Mouse (Mus musculus) midbrain, embryonic 14.5 days (tissue): ENCODE data around the gene Cyp1a1. TPM values are rescaled to one million over a fixed set of nuclear protein-coding genes. Genes with fewer than 3 reads are reported as not detected.
A peak's percentile ranks its signal among the peaks of the same experiment; 100 is the strongest.

Source experiments
- ATAC-seq: fragments of 200-750 bp; cut with Nextera tagmentation; 2 replicates; pipeline ENCODE4 v1.8.0; 2017; ENCODE audit warnings: moderate number of reproducible peaks, moderate library complexity; ENCODE audit not compliant: low FRiP score, low TSS enrichment
- DNase-seq: peaks from one replicate; pipeline ENCODE4 v3.0.0-alpha.2; 2015
- H3K27ac ChIP-seq: fragments of 300-500 bp; sonication (generic); replicated peaks from 2 replicates; pipeline ENCODE4 v1.5.1; 2014; ENCODE audit warnings: mild to moderate bottlenecking, low read depth, low read length, moderate library complexity
- H3K27me3 ChIP-seq: fragments of 300-500 bp; sonication (generic); 2 replicates; pipeline ENCODE4 v1.6.1; 2014; ENCODE audit warnings: low read length, control low read depth, mixed read lengths; ENCODE audit not compliant: control insufficient read depth, insufficient read depth
- H3K36me3 ChIP-seq: fragments of 300-500 bp; sonication (generic); 2 replicates; pipeline ENCODE4 v1.6.1; 2014; ENCODE audit warnings: low read length, control low read depth; ENCODE audit not compliant: control insufficient read depth, insufficient read depth
- H3K4me1 ChIP-seq: fragments of 300-500 bp; sonication (generic); 2 replicates; pipeline ENCODE4 v1.6.1; 2014; ENCODE audit warnings: mild to moderate bottlenecking, antibody characterized with exemption, low read length, control low read depth; ENCODE audit not compliant: control insufficient read depth, insufficient read depth
- H3K4me2 ChIP-seq: fragments of 300-500 bp; sonication (generic); 2 replicates; pipeline ENCODE4 v1.6.1; 2014; ENCODE audit warnings: mild to moderate bottlenecking, low read length, moderate library complexity
- H3K4me3 ChIP-seq: fragments of 300-500 bp; sonication (generic); replicated peaks from 2 replicates; pipeline ENCODE4 v1.5.1; 2014; ENCODE audit warnings: low read depth, low read length
- H3K9ac ChIP-seq: fragments of 300-500 bp; sonication (generic); replicated peaks from 2 replicates; pipeline ENCODE4 v1.6.1; 2014; ENCODE audit warnings: mild to moderate bottlenecking, low read length, moderate library complexity
- H3K9me3 ChIP-seq: fragments of 300-500 bp; sonication (generic); 2 replicates; pipeline ENCODE4 v1.6.1; 2016; ENCODE audit warnings: low read length, control low read depth, mixed read lengths; ENCODE audit not compliant: control insufficient read depth
- WGBS: fragments of 180-500 bp; shearing (Covaris S2); extraction: QIAGEN DNeasy Blood & Tissue Kit; methylation state at CpG from one replicate; pipeline ENCODE4 v1.1.7; 2014; 5-methylcytosine and 5-hydroxymethylcytosine counted together
- polyA plus RNA-seq: library from polyadenylated mRNA; unstranded; fragments of >200 nt; fragmentation: Nextera tagmentation; extraction: Ambion mirVana; gene quantifications from 2 replicates; pipeline ENCODE4 v1.2.1, GENCODE M21; 2014

The Cyp1a1 gene
- polyA plus RNA-seq, 1 experiment from 2014 or later: 0.08 TPM

DNA sequence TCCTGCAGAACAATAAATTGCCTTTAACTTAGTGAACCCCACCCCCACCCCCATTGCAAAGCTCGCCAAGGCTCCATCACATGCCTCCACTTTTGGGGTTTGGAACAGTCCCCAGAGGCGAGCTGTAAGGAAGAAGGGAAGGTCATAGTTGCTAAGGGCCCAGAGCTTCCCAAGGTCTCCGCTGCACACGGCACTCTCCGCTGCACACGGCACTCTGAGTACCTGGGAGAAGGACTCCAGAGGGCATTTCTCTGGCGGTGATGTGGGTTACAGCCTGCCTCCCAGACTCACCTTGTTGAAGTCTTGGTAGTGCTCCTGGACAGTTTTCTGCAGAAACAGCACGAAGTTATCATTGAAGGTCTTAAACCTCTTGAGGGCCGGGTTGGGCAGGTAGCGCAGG is 6.3 kb upstream of the Cyp1a1 start:
- Histone ChIP-seq H3K27ac (no peak overlapping the region), H3K4me1 (no peaks in the 10 kb centered on the region), H3K9ac (no peak overlapping the region), H3K4me3 (no peak overlapping the region), H3K4me2 (no peak overlapping the region), H3K36me3 (no peaks in the 10 kb centered on the region), H3K27me3 (no peaks in the 10 kb centered on the region), H3K9me3 (no peaks in the 10 kb centered on the region)
- 81% methylated on average over 10 of the region's 10 CpGs for WGBS
- DNase-seq (no peak), ATAC-seq (no peak)

DNA sequence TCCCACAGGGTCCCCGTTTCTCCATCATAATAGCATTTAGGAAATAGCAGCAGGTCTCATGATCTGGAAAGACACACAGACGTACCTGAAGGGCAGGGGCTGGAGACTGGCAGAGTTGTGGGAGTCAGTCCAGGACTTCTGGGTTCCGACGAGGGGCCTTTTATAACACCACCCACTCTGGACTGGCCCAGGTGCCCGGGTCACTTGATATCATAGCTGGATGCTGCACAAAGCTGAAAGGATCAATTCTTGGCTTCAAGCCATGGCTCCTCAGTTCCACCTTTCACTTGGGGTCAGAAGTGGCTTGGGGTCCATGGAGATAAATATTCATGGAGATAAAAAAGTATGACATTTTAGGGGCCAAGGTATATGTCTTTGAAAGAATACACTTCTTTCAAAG is 4.2 kb upstream of the Cyp1a1 start, which contains the start of gene Cyp1a2:
TSS of gene Cyp1a2 (minus strand) at position 184 of the 400 bp plus-strand sequence.
- Histone ChIP-seq H3K27ac (no peak within 1 kb of the TSS), H3K4me2 (no peak within 1 kb of the TSS), H3K4me3 (no peak within 1 kb of the TSS), H3K27me3 (no peaks in the 10 kb centered on the region), H3K36me3 (no peaks in the 10 kb centered on the region), H3K4me1 (no peaks in the 10 kb centered on the region), H3K9ac (no peak within 1 kb of the TSS), H3K9me3 (no peaks in the 10 kb centered on the region)
- WGBS: 78% methylated on average over 5 of the region's 5 CpGs
- DNase-seq (no peak), ATAC-seq (no peak)

- Histone ChIP-seq H3K27me3 (no peaks in the 10 kb centered on the region), H3K9me3 (no peaks in the 10 kb centered on the region), H3K27ac (no peak overlapping the region), H3K4me2 (no peak overlapping the region), H3K9ac (no peak overlapping the region), H3K36me3 (no peaks in the 10 kb centered on the region), H3K4me3 (no peak overlapping the region), H3K4me1 (no peaks in the 10 kb centered on the region)
- WGBS: 90% methylated on average over 5 of the region's 5 CpGs
- ATAC-seq (no peak), DNase-seq (no peak)
These were observed 1.7 kb upstream of the Cyp1a1 start for GRCm38 (mm10) chr9:57686011-57686410.

DNA sequence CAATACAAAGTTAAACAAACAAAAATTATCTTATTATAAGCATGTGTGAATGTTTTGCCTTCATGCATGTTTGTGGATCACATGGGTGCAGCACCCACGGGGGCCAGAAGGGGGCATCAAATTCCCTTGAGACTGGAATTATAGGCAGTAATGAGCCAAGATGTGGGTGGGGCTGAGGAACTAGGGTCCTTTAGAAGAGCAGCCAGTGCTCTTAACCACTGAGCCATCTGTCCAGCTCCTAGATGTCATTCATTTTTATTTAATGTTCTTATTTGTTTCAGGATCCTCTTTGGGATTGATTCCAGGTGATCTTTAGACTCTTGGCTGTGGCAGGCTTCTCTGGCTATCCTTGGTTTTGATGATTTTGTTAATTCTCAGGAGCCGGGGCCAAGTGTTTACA is 430 bp downstream of the Cyp1a1 start:
- Histone ChIP-seq H3K27ac (no peak overlapping the region), H3K9me3 (no peaks in the 10 kb centered on the region), H3K4me2 (no peak overlapping the region), H3K4me1 (no peaks in the 10 kb centered on the region), H3K4me3 (no peak overlapping the region), H3K9ac (no peak overlapping the region), H3K27me3 (no peaks in the 10 kb centered on the region), H3K36me3 (no peaks in the 10 kb centered on the region)
- ATAC-seq (no peak), DNase-seq (no peak)
- WGBS: 58% methylated on average over 2 of the region's 2 CpGs

- WGBS: 89% methylated on average over 2 of the region's 2 CpGs
- H3K4me1 ChIP-seq: no peaks in the 10 kb centered on the region
- H3K9me3 ChIP-seq: no peaks in the 10 kb centered on the region
- no peak overlapping the region for H3K9ac ChIP-seq
- no peak overlapping the region for H3K4me2 ChIP-seq
- no peaks in the 10 kb centered on the region for H3K36me3 ChIP-seq
- H3K4me3 ChIP-seq: no peak overlapping the region
- H3K27me3 ChIP-seq: no peaks in the 10 kb centered on the region
- no peak for DNase-seq
- no peak overlapping the region for H3K27ac ChIP-seq
- no peak for ATAC-seq
These were observed 878 bp downstream of the Cyp1a1 start for GRCm38 (mm10) chr9:57688606-57689005.

- Histone ChIP-seq H3K9me3 (no peaks in the 10 kb centered on the region), H3K9ac (no peak overlapping the region), H3K4me1 (peaks cover 8% of the 10 kb centered on the region; the same call in 1 of the 2 replicates), H3K4me3 (no peak overlapping the region), H3K36me3 (no peaks in the 10 kb centered on the region), H3K27ac (no peak overlapping the region), H3K27me3 (peaks cover 17% of the 10 kb centered on the region), H3K4me2 (no peak overlapping the region)
- WGBS: 96% methylated on average over 2 of the region's 2 CpGs
- no peak for DNase-seq
- ATAC-seq: no peak
These were observed 6.4 kb downstream of the Cyp1a1 start for GRCm38 (mm10) chr9:57694108-57694507.

DNA sequence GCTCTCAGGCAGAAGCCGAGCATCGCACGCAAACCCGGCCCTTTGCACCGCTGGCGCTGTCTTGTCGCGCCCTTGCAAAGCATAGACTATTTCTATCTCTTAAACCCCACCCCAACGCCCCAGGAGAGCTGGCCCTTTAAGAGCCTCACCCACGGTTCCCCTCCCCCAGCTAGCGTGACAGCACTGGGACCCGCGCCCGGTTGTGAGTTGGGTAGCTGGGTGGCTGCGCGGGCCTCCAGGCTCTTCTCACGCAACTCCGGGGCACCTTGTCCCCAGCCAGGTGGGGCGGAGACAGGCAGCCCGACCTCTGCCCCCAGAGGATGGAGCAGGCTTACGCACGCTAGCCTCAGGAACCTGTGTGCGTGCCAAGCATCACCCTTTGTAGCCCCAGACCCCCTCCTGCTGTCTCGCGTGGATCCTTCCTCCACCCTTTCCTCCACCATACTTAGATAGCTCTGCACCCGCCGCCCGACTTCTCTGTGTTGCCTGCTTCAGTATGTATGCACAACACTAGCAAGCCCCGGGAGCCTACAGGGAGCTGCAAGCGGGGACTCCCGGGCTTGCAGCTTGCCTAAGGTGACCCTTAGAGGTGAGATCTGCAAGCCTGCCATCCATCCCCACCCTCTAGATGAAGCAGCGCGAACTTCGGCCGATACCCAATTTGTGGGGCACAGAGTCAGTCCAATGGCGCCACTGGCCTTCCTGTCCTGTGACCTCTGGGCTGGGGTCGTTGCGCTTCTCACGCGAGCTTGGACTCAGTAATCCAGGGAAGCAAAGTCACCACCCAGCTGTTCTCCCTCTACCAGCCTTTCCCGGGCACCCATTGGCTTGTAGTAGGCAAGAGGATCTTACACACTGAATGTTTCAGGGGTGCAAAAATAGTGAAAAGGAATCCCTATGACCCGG is 8.9 kb downstream of the Cyp1a1 start:
- Histone ChIP-seq H3K36me3 (no peaks in the 10 kb centered on the region), H3K4me3 (peak overlapping the region; percentile 45), H3K4me1 (peaks cover 8% of the 10 kb centered on the region; the same call in 1 of the 2 replicates), H3K9me3 (no peaks in the 10 kb centered on the region), H3K9ac (peak overlapping the region; percentile 58), H3K27ac (peak overlapping the region; percentile 60; the same call in 1 of the 2 replicates), H3K27me3 (peaks cover 17% of the 10 kb centered on the region), H3K4me2 (peak overlapping the region; percentile 86)
- DNase-seq: peak; percentile 77
- peak; percentile 34; the same call in 1 of the 2 replicates for ATAC-seq
- under 1% methylated on average over 42 of the region's 42 CpGs for WGBS

GRCm38 (mm10) chr9:57697380-57697779 is 9.7 kb downstream of the Cyp1a1 start:
- no peak for DNase-seq
- H3K27me3 ChIP-seq: peaks cover 17% of the 10 kb centered on the region
- no peaks in the 10 kb centered on the region for H3K9me3 ChIP-seq
- H3K4me2 ChIP-seq: no peak overlapping the region
- H3K9ac ChIP-seq: no peak overlapping the region
- peaks cover 8% of the 10 kb centered on the region; the same call in 1 of the 2 replicates for H3K4me1 ChIP-seq
- no peak for ATAC-seq
- H3K27ac ChIP-seq: no peak overlapping the region
- no peaks in the 10 kb centered on the region for H3K36me3 ChIP-seq
- 19% methylated on average over 4 of the region's 4 CpGs for WGBS
- no peak overlapping the region for H3K4me3 ChIP-seq
